Mouse (Mus musculus): ENCODE results near the gene Acvr1. TPM values are rescaled to one million over a fixed set of nuclear protein-coding genes. Genes with fewer than 3 reads are reported as not detected.

Acvr1 gene
- polyA plus RNA-seq, 1 experiment from 2014 or later: 2.7 TPM

GRCm38 (mm10) chr2:58488404-58488803, 78.6 kb downstream of the Acvr1 start:
- Histone ChIP-seq H3K4me2 (ENCODE audit: low read depth, low read length) (no peak overlapping the region), H3K27me3 (ENCODE audit: insufficient read depth, low read length) (no peaks in the 10 kb centered on the region), H3K9me3 (ENCODE audit: low read length) (no peaks in the 10 kb centered on the region), H3K4me1 (ENCODE audit: insufficient read depth) (peaks cover 4% of the 10 kb centered on the region; the same call in 1 of the 2 replicates), H3K36me3 (replicated peaks; ENCODE audit: insufficient read depth, low read length) (no peaks in the 10 kb centered on the region; the same call in 1 of the 2 replicates), H3K27ac (ENCODE audit: low read depth) (no peak overlapping the region), H3K9ac (replicated peaks) (no peak overlapping the region), H3K4me3 (ENCODE audit: low read depth, low read length) (no peak overlapping the region)
- 68% methylated on average over 8 of the region's 8 CpGs for WGBS (ENCODE audit: insufficient replicate concordance)
- no peak for TF ChIP-seq EP300 (IDR thresholded peaks at IDR 0.05; ENCODE audit: low read depth)
- TF ChIP-seq CTCF (IDR thresholded peaks at IDR 0.05; ENCODE audit: low read depth): no peak
- ATAC-seq: no peak
- DNase-seq: no peak

- Histone ChIP-seq H3K9me3 (ENCODE audit: low read length) (no peaks in the 10 kb centered on the region), H3K36me3 (replicated peaks; ENCODE audit: insufficient read depth, low read length) (no peaks in the 10 kb centered on the region; the same call in 1 of the 2 replicates), H3K27ac (ENCODE audit: low read depth) (no peak overlapping the region; the same call in 1 of the 2 replicates), H3K27me3 (ENCODE audit: insufficient read depth, low read length) (no peaks in the 10 kb centered on the region), H3K4me2 (ENCODE audit: low read depth, low read length) (no peak overlapping the region), H3K4me3 (ENCODE audit: low read depth, low read length) (no peak overlapping the region), H3K4me1 (ENCODE audit: insufficient read depth) (peaks cover 4% of the 10 kb centered on the region; the same call in 1 of the 2 replicates), H3K9ac (replicated peaks) (no peak overlapping the region)
- ATAC-seq (no peak), DNase-seq (no peak)
- TF ChIP-seq CTCF (IDR thresholded peaks at IDR 0.05; ENCODE audit: low read depth) (no peak), EP300 (IDR thresholded peaks at IDR 0.05; ENCODE audit: low read depth) (no peak)
- WGBS (ENCODE audit: insufficient replicate concordance): 82% methylated on average over 3 of the region's 3 CpGs
Measured at GRCm38 (mm10) chr2:58487279-58487560, 79.7 kb downstream of the Acvr1 start.

DNA sequence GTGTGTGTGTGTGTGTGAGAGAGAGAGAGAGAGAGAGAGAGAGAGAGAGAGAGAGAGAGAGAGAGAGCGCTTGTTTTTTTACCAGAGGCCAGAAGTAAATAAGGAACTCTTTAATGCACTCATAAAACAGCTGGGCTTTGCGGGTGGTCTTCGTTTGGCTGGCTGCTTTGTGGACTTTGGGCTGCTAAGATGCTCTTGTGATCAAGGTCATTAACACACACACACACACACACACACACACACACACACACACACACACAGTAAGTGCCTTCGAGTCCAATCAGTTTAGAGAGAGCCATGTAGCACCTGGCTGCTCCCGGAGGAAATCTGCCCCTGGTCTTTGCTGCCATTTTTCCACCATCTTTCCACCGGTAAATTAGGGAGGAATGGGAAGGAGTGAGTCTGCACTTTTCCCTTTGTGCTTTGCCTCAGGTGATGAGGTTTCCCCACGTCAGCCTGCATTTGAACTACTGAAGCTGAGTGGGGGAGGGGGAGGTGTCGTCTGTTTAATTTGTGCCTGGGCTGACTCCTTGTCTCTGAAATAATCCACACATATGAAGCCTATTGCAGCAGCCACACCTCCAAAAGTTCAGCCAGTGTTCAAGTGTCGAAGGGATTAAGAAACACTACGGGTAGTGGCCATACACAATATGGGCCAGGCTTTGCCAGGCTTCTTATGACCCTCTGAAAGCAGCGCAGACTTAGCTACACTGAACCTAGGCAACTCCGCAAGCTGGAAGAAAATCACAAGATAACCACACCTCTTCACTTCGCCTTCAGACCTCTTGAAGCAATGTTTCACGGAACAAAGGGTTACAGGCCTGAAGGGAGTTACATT, 80.3 kb downstream of the Acvr1 start:
- no peak overlapping the region for H3K4me3 ChIP-seq (ENCODE audit: low read depth, low read length)
- TF ChIP-seq CTCF (IDR thresholded peaks at IDR 0.05; ENCODE audit: low read depth) (no peak), EP300 (IDR thresholded peaks at IDR 0.05; ENCODE audit: low read depth) (no peak)
- H3K27me3 ChIP-seq (ENCODE audit: insufficient read depth, low read length): no peaks in the 10 kb centered on the region
- no peak overlapping the region; the same call in 1 of the 2 replicates for H3K27ac ChIP-seq (ENCODE audit: low read depth)
- H3K4me1 ChIP-seq (ENCODE audit: insufficient read depth): peaks cover 4% of the 10 kb centered on the region; the same call in 1 of the 2 replicates
- no peak for DNase-seq
- no peak overlapping the region for H3K4me2 ChIP-seq (ENCODE audit: low read depth, low read length)
- no peaks in the 10 kb centered on the region; the same call in 1 of the 2 replicates for H3K36me3 ChIP-seq (replicated peaks; ENCODE audit: insufficient read depth, low read length)
- WGBS (ENCODE audit: insufficient replicate concordance): 72% methylated on average over 14 of the region's 14 CpGs
- no peak for ATAC-seq
- no peak overlapping the region for H3K9ac ChIP-seq (replicated peaks)
- H3K9me3 ChIP-seq (ENCODE audit: low read length): no peaks in the 10 kb centered on the region

- H3K36me3 ChIP-seq (replicated peaks; ENCODE audit: insufficient read depth, low read length): no peaks in the 10 kb centered on the region; the same call in 1 of the 2 replicates
- peaks cover 4% of the 10 kb centered on the region; the same call in 1 of the 2 replicates for H3K4me1 ChIP-seq (ENCODE audit: insufficient read depth)
- H3K27ac ChIP-seq (ENCODE audit: low read depth): no peak overlapping the region
- no peak overlapping the region for H3K4me3 ChIP-seq (ENCODE audit: low read depth, low read length)
- TF ChIP-seq CTCF (IDR thresholded peaks at IDR 0.05; ENCODE audit: low read depth) (no peak), EP300 (IDR thresholded peaks at IDR 0.05; ENCODE audit: low read depth) (no peak)
- DNase-seq (no peak), ATAC-seq (no peak)
- no peak overlapping the region for H3K4me2 ChIP-seq (ENCODE audit: low read depth, low read length)
- no peaks in the 10 kb centered on the region for H3K27me3 ChIP-seq (ENCODE audit: insufficient read depth, low read length)
- no peak overlapping the region for H3K9ac ChIP-seq (replicated peaks)
- WGBS (ENCODE audit: insufficient replicate concordance): 81% methylated on average over 3 of the region's 3 CpGs
- H3K9me3 ChIP-seq (ENCODE audit: low read length): no peaks in the 10 kb centered on the region
Measured at GRCm38 (mm10) chr2:58485683-58486082, 81.3 kb downstream of the Acvr1 start.

DNA sequence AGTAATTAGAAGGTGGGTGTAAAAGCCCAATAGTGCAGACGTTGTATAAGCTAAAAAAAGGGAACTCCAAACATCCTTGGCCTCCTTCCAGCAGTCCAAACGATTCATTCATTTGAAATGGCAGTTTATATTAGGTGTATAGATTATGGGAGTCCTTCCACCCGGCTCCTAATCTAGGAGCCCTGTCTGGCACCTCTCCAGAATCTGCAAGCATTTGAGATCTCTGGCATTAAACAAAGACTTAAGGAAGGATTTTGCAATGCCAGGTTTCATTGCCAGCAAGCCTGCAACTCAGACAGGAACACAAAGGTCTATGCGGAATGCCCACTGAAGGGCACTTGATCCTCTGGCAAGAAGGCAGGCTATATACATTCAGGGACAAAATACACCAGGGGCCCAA, 81.8 kb downstream of the Acvr1 start:
- Histone ChIP-seq H3K9ac (replicated peaks) (no peak overlapping the region), H3K36me3 (replicated peaks; ENCODE audit: insufficient read depth, low read length) (no peaks in the 10 kb centered on the region), H3K27me3 (ENCODE audit: insufficient read depth, low read length) (no peaks in the 10 kb centered on the region), H3K9me3 (ENCODE audit: low read length) (no peaks in the 10 kb centered on the region), H3K4me1 (ENCODE audit: insufficient read depth) (peaks cover 4% of the 10 kb centered on the region; the same call in 1 of the 2 replicates), H3K4me2 (ENCODE audit: low read depth, low read length) (no peak overlapping the region), H3K27ac (ENCODE audit: low read depth) (no peak overlapping the region), H3K4me3 (ENCODE audit: low read depth, low read length) (no peak overlapping the region)
- ATAC-seq (no peak), DNase-seq (no peak)
- 32% methylated on average over 4 of the region's 4 CpGs for WGBS (ENCODE audit: insufficient replicate concordance)
- TF ChIP-seq CTCF (IDR thresholded peaks at IDR 0.05; ENCODE audit: low read depth) (no peak), EP300 (IDR thresholded peaks at IDR 0.05; ENCODE audit: low read depth) (no peak)

DNA sequence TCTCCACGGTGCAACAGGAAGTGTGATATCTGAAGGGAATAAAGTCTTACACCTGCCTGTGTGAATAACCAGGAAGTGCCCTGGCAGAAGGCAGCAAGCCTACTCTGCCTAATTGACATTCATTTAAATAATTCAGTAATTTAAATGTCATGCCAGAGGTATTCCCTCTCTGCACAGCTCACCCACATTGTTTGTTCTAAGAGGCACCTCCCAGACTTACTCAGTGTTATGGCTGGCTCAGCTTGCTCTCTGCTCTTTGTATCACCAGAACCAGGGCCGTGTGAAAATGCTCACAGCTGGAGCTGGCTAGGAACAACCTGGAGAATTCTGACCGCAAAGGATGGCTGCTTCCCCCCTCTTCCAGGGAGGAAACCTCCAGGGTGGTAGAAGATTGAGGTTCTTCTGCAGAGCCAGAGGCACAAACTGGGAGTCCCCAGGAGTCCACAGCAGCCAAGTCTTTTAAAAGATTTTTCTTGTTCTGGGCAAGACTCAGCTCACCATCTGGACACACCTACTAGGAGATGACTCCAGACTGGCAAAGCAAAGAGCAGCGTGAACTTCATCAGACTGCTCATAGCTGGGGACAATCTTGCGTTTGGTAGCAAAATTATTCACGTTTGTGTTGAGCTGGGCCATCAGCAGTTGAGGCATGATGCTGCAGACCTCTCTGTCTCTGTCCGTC, 82.5 kb downstream of the Acvr1 start:
- no peak for DNase-seq
- Histone ChIP-seq H3K9ac (replicated peaks) (no peak overlapping the region), H3K4me1 (ENCODE audit: insufficient read depth) (peaks cover 4% of the 10 kb centered on the region; the same call in 1 of the 2 replicates), H3K36me3 (replicated peaks; ENCODE audit: insufficient read depth, low read length) (no peaks in the 10 kb centered on the region), H3K4me3 (ENCODE audit: low read depth, low read length) (no peak overlapping the region), H3K27me3 (ENCODE audit: insufficient read depth, low read length) (no peaks in the 10 kb centered on the region), H3K27ac (ENCODE audit: low read depth) (no peak overlapping the region), H3K4me2 (ENCODE audit: low read depth, low read length) (no peak overlapping the region), H3K9me3 (ENCODE audit: low read length) (no peaks in the 10 kb centered on the region)
- ATAC-seq: no peak
- TF ChIP-seq EP300 (IDR thresholded peaks at IDR 0.05; ENCODE audit: low read depth) (no peak), CTCF (IDR thresholded peaks at IDR 0.05; ENCODE audit: low read depth) (no peak)
- 59% methylated on average over 7 of the region's 7 CpGs for WGBS (ENCODE audit: insufficient replicate concordance)

All from liver, postnatal 0 days (tissue).